Mouse (Mus musculus) spleen, adult 2 months (tissue): Measurements from ENCODE around the gene 9930104L06Rik.

Experiments used
- CTCF ChIP-seq: fragments of 200-500 bp; IDR thresholded peaks from 2 replicates; pipeline ENCODE4 v1.5.1; 2011; ENCODE audit warnings: mild to moderate bottlenecking, inconsistent platforms; ENCODE audit not compliant: insufficient read depth, insufficient read length, insufficient replicate concordance; ENCODE audit errors: extremely low read depth
- POLR2A ChIP-seq: fragments of 200-500 bp; IDR thresholded peaks from 2 replicates; pipeline ENCODE4 v1.6.1; 2011; ENCODE audit warnings: low read depth, low read length, inconsistent platforms

- no peak for TF ChIP-seq CTCF
- no peak for TF ChIP-seq POLR2A
Observed at GRCm38 (mm10) chr4:124888702-124889101, 48.1 kb upstream of the 9930104L06Rik start.
